Mouse (Mus musculus) gastrocnemius, postnatal 36 days (tissue): Measurements from ENCODE around the gene Slc29a2. TPM values are rescaled to one million over a fixed set of nuclear protein-coding genes. Genes with fewer than 3 reads are reported as not detected.

ENCODE experiments used
- DNase-seq, 2 experiments: peaks; one replicate each; pipeline ENCODE4 v3.0.0; 2022
- intact Hi-C: fragments of 180-260 bp; cut with DNase I; formaldehyde crosslinking; loops from one replicate; pipeline ENCODE4 v1.15.1; 2025
- total RNA-seq, 2 experiments: library from RNA; stranded (reverse); gene quantifications; 2 replicates each; pipeline ENCODE4 v1.2.3; 2021

Slc29a2 gene
- total RNA-seq, 2 experiments from 2014 or later = 5.9 to 6.9 TPM

DNA sequence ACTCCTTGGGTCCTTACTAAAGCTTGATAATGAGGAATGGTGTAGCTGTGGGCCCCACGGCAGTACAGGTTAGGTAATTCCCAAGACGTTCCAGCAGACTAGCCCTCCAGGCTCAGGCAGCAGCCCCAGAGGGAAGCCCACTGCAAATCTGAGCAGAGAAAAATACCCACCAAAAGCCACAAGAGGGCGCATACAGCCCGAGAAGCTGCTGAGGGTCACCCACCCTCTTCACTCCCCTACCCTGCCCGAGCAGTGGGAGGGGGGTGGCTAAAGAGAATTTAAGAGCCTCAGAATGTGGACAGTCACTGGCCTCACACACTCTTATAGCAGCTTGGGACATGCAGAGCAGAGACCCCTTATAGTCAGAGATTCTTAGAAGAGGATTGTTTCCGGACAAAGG is 32.6 kb downstream of the Slc29a2 start:
- no peak for DNase-seq

DNA sequence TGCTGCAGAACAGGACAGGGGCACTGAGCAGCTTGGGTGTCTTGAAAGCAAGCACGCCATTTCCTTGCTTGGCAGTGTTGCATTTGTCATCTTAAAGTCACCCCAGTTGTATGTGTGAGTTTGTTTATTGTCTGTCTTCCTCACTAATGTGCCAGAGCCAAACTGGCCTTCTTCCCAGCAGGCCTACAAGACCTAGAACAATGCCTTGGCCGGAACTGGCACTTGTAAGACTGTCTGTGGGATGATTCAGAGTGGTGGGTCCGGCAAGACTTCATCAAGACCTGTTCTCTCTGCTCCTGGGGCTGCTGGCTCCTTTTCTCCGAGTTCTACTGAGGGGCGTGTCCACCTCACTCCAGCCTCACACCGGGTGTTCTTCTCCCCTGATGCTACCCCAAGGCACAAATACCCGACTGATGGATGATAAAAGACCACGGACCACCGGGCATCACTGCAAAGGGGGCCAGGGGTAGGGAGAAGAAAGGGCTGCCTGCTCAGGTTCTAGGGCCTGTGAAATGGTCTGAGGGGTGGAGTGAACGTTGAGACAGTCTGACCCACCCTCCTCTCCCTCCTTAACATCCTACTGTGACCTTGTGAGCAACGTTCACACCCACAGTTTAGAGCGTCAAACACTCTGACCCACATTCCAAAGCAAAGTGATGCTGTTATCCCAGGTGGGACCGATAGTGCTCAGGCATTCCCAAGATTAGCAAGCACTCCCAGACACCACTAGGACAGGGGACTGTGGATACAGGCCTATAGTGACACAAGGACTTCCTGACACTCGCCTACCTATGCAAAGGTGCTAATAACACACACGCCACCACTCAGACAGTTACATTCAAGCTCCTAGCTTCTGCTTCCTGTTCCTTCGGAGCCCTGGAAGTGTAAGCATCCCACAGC is 34.5 kb downstream of the Slc29a2 start:
- DNase-seq = no peak
- intact Hi-C loops = loop anchor here (2.0 kb wide), 1 partner anchor 15 kb away; no protein-coding TSS in a partner anchor

More for the DNA sequence above, 32.6 kb downstream of the Slc29a2 start:
- intact Hi-C loops = loop anchor here (2.0 kb wide), 1 partner anchor 17 kb away; no protein-coding TSS in a partner anchor

- intact Hi-C loops = no loop called here
- DNase-seq = peak in 1 of 2 experiments; percentile 29
Observed at GRCm38 (mm10) chr19:5058801-5059771, 35.4 kb downstream of the Slc29a2 start.

DNA sequence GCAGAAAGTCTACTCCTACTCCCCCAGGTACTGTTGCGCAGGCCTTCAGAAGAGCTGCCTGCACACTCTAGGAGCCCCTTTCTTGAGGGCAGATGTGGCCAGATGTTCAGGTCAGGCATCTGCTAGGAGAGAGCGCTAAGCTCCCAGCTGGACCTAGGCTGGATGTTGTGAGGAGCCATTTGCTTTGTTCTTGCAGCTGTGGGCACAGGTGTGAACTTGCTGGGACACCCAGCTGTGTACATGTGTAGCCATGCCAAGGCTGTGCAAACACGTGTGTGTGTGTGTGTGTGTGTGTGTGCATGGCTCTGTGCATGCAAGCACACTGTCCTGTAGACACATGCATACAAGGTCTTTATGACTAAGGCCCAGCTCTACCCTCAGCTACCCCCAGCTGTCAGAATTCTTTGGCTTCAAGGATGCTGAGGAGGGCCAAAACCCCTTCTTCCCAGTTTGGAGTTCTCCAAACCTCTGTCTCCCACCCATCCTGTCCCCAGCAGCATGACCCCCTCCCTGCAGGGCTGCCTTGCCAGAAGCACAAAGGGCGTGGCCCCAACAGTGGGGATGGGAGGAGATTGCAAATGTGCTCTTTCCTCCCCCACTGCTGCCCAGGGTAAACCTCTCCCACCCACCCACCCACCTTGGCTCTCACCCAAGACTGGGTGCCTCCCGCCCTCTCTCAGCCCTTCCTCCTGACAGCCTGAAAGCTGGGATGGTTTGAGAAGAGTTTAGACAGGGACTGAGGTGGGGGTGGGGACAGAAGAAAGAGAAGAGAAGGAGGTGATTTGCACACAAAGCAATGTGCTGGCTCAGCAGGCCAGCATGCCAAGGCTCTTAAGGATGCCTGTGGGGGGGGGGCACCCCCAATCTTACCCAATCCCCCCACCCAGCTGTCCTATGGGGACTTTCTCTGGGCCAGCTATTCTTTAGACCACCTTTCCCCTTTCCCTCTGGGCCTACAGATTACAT is 37.0 kb downstream of the Slc29a2 start:
- intact Hi-C loops = no loop called here
- DNase-seq = peak in 1 of 2 experiments; percentile 56

GRCm38 (mm10) chr19:5062041-5062440 is 38.4 kb downstream of the Slc29a2 start:
- intact Hi-C loops = no loop called here
- DNase-seq = no peak

DNA sequence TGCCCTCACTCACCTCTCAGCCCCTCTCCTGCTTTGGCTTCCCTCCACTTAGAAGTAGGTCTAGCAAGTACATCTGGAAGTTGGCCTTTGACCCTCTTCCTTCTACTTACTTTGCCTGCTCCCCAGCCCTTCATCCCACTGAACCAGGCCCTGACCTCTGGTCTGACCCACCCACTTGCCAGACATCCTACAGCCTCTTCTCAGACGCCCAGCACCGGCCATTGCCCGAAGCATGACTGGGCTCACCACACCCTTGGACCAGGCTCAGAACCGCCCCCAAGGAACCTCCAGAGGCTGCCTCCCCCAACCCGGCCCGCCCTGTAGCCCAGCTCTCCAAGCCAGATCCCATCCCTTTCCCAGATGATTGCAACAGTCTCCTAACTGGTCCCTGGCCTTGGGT is 38.8 kb downstream of the Slc29a2 start:
- intact Hi-C loops = no loop called here
- DNase-seq = peak; percentile 57 to 74

DNA sequence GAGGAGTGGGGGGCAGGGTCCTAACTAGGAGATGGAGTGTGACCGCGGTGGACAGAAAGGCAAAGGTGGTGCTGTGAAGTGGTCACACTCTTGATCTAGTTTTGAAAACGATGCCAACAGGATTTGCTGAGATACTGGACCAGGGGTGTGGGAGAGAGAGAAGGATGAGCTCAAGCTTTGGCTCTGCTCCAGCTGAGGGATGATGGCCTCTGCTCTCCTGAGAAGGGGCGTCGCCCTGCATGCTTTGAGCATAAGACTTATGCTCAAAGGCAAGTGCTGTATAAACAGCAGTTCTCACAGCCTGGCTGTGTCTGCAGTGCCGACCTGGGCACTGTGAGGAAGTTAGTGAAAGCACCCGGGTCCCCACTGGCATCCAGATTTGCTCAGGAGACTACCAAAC is 41.4 kb downstream of the Slc29a2 start:
- peak; percentile 43 to 62 for DNase-seq
- intact Hi-C loops = no loop called here

DNA sequence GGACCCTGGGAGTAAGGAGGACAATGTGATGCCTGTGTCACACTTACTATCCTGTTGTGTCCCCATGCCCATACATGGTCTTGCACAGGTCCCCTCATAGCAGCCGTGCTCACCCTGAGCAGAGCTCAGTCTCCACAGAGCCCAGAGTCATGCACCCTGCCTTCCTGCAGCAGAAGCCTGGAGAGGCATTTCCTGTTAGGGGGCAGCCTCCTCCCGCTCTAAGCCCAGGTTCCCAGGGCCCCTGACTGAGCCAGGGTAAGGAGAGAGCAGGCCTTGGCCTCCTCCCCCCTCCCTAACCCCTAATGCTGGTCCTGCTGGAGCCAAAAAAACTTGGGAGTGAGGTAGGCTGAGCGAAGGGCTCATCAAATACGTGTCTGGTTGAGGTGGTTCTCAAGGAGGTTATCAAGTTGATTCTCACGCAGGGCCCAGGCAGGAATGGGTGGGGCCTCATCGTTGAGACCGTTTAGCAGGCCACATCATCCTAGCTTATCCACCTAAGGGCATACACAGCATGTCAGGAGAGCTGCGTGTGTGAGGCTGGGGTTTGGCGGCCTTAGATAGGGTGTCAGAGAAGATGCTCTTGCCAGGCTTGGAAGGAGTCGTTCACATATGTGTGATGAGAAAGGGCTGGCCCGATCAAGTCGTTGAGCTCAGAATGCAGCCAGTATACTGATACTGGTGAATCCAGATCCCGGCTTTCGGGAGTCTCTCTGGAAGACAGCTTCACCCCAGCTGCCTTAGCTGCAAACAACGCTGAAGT is 43.6 kb downstream of the Slc29a2 start:
- intact Hi-C loops = no loop called here
- peak in 1 of 2 experiments; percentile 38 for DNase-seq

DNA sequence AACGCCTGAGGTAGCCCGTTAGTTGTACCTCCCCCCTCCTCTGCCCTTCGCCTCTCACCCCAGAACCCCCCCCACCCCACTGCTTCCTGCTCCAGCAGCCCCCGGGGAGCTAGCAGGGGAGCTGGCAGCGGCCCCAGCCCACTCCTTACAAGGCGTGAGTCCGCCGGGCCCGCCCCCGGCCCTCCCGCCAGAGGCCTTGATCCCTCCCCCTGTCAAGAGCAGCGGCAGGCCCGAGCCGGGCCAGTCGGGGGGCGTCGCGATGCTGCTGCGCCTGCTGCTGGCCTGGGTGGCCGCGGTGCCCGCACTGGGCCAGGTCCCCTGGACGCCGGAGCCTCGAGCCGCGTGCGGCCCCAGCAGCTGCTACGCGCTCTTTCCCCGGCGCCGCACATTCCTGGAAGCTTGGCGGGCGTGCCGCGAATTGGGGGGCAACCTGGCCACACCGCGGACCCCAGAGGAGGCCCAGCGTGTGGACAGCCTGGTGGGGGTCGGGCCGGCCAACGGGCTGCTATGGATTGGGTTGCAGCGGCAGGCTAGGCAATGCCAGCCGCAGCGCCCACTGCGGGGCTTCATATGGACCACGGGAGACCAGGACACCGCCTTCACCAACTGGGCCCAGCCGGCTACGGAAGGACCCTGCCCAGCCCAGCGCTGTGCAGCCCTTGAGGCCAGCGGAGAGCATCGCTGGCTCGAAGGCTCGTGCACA is 44.4 kb downstream of the Slc29a2 start, which contains the start of gene Cd248:
Gene Cd248 (plus strand): TSS at position 212 of the 703 bp plus-strand sequence.
- DNase-seq = peak; percentile 74 to 79
- intact Hi-C loops = no loop called here

DNA sequence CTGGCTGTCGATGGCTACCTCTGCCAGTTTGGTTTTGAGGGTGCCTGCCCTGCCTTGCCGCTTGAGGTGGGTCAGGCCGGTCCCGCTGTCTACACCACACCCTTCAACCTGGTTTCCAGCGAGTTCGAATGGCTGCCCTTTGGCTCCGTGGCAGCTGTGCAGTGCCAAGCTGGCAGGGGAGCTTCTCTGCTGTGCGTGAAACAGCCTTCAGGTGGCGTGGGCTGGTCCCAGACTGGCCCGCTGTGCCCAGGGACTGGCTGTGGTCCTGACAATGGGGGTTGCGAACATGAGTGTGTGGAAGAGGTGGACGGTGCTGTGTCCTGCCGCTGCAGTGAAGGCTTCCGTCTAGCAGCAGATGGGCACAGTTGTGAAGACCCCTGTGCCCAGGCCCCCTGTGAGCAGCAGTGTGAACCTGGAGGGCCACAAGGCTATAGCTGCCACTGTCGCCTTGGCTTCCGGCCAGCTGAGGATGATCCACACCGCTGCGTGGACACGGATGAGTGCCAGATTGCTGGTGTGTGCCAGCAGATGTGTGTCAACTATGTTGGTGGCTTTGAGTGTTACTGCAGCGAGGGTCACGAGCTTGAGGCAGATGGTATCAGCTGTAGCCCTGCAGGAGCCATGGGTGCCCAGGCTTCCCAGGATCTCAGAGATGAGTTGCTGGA is 45.0 kb downstream of the Slc29a2 start:
- intact Hi-C loops = no loop called here
- no peak for DNase-seq

DNA sequence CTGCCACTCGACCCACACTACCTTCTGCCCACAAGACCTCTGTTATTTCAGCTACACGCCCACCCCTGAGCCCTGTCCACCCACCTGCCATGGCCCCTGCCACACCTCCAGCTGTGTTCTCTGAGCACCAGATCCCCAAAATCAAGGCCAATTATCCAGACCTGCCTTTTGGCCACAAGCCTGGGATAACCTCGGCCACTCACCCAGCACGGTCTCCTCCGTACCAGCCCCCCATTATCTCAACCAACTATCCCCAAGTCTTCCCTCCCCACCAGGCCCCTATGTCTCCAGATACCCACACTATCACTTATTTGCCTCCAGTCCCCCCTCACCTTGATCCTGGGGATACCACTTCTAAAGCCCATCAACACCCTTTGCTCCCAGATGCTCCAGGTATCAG is 45.8 kb downstream of the Slc29a2 start:
- intact Hi-C loops = no loop called here

GRCm38 (mm10) chr19:5069978-5070377 is 46.3 kb downstream of the Slc29a2 start:
- no peak for DNase-seq
- intact Hi-C loops = no loop called here

More for the DNA sequence above, 45.8 kb downstream of the Slc29a2 start:
- no peak for DNase-seq

GRCm38 (mm10) chr19:5071077-5071476 is 47.4 kb downstream of the Slc29a2 start:
- intact Hi-C loops = no loop called here
- no peak for DNase-seq

GRCm38 (mm10) chr19:5071545-5072369 is 48.1 kb downstream of the Slc29a2 start:
- peak; percentile 71 to 75 for DNase-seq
- intact Hi-C loops = loop anchor here (2.0 kb wide), 2 partner anchors 15 to 57 kb away; no protein-coding TSS in a partner anchor

GRCm38 (mm10) chr19:5072389-5073019 is 48.8 kb downstream of the Slc29a2 start:
- DNase-seq = no peak
- intact Hi-C loops = loop anchor here (2.0 kb wide), 2 partner anchors 16 to 58 kb away; no protein-coding TSS in a partner anchor

GRCm38 (mm10) chr19:5073028-5073427 is 49.4 kb downstream of the Slc29a2 start:
- DNase-seq = peak in 1 of 2 experiments; percentile 38
- intact Hi-C loops = loop anchor here (2.0 kb wide), 2 partner anchors 16 to 58 kb away; no protein-coding TSS in a partner anchor
